Mouse (Mus musculus): ENCODE data around the gene Tcp10b.
"Not testable (repeated sequence)": the region's sequence is repeated elsewhere in the genome, so short reads cannot be mapped to it uniquely, and the experiment has no call there.

Gene Tcp10b

DNA sequence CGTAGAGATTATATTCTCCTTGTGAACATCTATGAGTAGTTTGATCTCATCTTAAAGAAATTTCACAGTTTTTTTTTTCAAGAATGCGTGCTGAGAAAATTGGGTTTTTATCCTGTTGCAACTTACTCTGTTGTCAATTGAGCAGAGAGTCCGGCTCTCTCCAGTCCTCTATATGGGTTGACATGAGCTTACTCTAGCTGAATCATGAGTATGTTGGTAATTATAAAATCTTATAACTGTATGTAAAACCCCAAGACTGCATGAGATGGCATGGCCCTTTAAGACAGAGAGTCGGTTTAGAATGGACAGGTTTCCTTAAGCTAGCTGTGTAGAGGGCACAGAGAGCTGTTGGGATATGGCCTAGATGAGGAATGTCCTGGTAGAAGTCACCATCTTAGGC is at the start of gene Tcp10b:
Gene Tcp10b (plus strand): TSS at position 301 of the 400 bp plus-strand sequence.
- DNase-seq, result not testable (repeated sequence)

DNA sequence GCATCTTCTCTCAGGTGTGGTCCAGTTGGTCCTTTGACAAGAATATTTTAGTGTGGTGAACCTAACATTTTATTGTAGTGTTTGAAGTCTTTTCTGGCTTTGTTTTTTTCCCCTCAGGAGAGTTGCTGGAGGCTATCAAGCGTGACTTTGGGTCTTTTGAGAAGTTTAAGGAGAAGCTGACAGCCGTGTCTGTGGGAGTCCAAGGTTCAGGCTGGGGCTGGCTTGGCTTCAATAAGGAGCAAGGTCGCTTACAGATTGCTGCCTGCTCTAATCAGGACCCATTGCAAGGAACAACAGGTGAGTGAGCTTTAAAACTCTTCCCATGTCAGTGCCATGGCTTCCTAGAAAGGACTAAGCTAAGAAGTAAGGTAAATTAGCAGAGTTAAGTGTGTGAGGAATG is 47.6 kb upstream of the Tcp10b start:
- DNase-seq, result no peak

GRCm38 (mm10) chr17:13036627-13037192 is 24.2 kb upstream of the Tcp10b start:
- DNase-seq, result not testable (repeated sequence)

GRCm38 (mm10) chr17:13043846-13044673 is 16.8 kb upstream of the Tcp10b start:
- peak; percentile 17 to 36 for DNase-seq

DNA sequence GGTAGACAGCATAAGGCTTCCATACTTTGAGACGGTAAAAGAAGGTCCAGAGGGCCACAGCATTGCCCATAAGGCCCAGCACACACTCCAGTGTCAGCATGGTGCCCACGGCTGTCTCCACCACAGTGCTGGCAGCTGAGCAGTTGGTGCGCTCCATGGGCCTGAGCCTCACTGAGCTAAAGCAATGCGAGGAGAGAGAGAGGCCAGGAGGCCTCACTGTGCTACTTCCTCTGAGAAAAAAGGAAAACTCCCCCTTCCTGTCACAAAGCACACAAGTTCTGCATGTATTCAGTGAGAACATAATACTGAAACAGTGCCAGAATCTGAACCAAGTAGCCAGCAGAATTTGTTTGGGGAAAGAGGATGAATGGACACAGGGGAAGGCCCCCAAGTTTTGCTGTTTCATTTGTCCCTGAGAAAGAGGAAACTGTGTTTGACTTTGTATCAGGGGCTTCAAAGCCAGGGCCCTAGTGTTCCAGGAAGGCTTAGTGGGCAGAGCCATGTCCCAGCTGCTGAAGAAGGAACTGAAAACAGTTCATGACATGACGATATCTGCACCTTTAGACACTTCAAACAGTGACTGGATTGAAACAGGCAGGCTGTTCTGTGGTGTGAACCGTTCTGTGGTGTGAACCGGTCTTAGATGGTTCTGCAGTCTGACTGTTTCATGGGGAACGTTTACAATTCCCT is 8.6 kb upstream of the Tcp10b start, which contains the start of gene Gpr31b:
Gene Gpr31b (minus strand): TSS at position 173 of the 690 bp plus-strand sequence.
- not testable (repeated sequence) for DNase-seq

DNA sequence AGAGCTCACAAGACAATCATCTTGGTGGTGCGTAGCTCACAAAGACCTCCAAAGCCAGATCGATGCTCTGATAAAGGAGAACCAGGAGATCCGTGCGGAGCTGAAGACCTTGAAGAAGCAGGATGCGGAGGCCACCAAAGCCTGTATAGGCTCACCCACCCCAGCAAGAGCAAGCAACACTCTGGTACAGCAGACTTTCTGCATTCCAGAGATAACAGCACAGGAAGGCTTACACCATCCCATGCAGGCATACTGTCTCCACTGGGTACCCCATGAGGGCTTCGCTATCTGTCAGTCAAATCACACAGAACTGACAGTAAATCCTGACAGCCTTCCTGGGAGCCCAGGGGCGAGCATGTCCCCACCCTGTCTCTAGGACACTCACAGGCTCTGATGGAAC is 2.0 kb downstream of the Tcp10b start:
- not testable (repeated sequence) for DNase-seq

GRCm38 (mm10) chr17:13067864-13068385 is 7.0 kb downstream of the Tcp10b start:
- DNase-seq, result not testable (repeated sequence)

DNA sequence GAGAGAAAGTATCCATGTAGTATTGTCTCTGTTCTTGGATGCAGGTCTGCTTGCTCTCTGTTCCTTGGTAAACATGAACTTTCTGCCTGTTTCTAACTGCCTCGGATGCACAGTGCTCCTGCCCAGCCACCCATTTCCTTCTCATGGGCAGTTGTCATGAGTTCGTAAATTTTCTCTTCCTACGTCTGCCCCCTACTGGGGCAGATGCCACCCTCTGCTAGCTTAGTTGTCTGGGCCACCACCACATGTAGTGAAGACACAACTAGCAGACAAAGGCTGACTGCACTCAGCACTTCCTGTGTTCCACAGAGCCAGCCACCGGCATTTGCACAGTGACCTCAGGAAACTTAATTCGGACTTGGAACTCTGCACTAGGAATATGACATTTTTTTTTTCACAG is 8.3 kb downstream of the Tcp10b start:
- DNase-seq, result not testable (repeated sequence)

DNA sequence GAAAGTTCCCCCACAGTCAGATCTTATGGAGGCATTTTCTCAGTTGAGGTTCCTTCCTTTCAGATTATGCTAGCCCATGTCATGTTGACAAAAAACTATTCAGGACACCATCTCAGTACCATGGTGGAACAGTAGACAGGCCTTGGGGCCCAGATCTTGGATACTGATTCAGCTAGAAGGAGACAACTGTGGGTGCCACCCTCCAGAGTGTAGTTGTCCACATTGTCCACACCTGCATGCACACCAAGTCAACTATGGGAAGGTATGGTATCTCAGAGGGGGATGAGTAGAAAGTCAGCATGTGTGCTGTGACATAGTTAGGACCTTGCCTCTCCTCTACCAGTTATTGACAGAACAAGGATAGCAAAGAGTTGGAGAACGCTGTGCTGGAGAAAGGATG is 30.6 kb downstream of the Tcp10b start:
- not testable (repeated sequence) for DNase-seq

GRCm38 (mm10) chr17:13092100-13092764 is 31.3 kb downstream of the Tcp10b start:
- not testable (repeated sequence) for DNase-seq

GRCm38 (mm10) chr17:13092960-13093359 is 32.1 kb downstream of the Tcp10b start:
- DNase-seq, result not testable (repeated sequence)

GRCm38 (mm10) chr17:13106563-13106962 is 45.7 kb downstream of the Tcp10b start:
- DNase-seq, result not testable (repeated sequence)

DNA sequence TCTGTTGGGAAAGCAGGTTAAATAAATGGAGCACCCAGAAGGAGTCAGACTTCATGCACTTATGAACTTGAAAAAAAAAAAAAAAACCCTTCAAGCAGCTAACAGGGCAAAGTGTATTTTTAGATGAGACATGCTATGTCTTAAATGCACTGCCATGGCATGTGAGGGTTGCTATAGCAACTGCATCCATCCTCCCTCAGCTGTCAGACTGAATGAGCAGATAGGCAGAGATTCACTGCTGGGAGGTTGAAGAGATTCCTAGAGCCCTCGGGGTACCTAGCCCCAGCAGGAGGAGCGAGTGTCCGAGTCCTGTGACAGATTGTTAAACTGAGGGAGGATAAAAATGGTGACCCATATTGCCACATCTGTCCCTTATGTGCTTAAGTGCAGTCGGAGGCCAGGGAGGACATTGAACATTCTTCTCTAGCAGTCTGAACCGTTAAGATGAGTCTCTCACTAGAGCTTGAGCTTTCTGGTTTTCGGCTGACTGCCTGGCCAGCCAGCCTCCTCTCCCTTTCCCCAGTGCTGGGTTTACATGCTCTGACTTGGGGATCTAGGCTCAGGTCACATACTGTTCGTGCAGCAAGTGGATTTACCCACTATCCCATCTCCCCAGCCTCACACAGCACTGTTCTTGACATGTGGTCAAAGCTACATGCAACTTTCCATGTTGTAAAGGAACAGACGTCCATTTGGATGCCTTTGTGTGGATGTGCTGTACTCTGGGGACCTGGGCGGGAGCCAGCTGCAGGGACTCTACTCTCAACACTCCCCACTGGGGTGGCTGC is 51.8 kb downstream of the Tcp10b start:
- not testable (repeated sequence) for DNase-seq

DNA sequence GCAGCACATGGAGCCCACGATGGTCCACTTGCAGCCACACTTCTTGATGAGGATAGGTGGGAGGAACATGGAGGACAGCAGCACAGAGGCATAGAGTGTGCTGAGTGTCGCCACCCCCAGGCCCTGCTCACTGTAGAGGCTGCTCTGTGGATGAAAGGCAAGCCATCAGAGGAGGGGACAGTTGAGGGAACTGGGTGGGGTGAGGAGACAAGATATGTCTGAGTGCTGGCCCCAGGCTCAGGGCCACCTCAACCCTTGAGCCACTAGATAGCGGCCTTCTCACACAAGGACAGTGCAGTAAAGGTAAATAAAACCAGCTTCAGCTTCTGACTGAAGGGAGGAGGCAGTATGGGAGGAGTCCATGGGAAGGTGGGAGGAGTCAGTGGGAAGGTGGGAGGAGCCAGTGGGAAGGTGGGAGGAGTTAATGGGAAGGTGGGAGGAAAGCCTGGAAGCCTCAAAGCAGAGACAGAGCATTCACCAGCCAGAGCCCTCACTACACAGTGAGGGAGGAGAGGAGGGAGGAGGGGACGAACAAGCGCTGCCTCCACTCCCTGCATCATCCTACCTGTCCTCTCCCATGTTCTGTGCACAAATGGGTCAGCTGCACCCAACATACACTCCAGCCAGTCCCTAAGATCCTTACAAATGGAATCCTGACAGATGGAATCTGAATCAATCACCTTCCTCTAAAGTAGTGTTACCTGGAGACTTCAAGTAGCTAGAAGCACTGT is 62.6 kb downstream of the Tcp10b start:
- not testable (repeated sequence) for DNase-seq

DNA sequence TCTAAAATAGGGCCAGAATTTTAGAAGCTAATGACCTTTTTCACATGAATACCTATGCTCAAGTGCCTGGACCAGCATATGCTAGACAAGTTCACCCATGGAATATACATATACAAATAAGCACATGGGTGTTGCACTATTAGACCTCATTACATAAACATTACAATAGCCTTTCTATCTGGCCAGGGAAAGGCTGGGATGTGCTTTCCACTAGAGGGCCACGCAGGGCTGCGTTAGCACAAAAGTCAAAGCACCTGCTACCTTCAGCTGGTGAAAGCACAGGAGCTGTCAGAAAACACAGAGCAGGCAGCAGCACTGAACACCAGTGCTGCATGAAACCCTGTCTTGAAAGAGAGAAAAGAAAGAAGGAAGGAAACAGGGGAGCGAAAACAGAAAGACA is 63.3 kb downstream of the Tcp10b start:
- not testable (repeated sequence) for DNase-seq

- not testable (repeated sequence) for DNase-seq
Observed at GRCm38 (mm10) chr17:13129324-13129723, 68.4 kb downstream of the Tcp10b start.

DNA sequence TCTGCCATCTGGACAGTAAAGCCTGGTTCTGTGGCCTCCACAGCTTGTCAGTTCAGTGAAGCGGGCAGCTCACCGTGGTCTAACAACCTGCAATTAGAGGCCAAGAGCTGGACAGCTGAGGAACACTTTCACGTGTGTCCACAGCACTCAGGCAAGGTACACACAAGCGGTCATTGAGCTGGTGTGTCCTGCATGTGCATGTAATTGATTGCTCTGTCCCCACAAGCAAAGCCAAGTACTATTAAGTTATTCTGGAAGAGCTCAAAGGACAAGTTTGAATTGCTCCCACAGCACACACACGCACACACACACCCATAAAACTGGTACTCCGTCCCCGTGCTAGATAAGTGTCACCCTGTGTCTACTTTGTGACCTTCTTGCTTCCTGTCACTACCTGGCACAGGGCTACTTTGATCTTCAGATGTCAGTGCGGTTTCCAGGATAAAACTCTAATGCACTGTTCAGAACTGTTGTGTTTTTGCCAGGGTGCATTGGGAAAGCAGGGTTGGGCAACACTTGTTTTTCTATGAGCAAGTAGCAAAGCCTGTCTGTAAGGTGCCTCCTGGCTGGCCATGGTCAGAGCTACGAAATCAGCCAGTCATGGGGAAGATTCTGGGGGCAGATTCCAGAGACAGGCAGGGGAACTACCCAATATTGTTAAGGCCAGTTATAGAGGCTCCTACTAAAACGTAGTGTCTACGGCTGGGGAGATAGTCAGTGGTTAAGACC is 69.0 kb downstream of the Tcp10b start:
- DNase-seq, result not testable (repeated sequence)

DNA sequence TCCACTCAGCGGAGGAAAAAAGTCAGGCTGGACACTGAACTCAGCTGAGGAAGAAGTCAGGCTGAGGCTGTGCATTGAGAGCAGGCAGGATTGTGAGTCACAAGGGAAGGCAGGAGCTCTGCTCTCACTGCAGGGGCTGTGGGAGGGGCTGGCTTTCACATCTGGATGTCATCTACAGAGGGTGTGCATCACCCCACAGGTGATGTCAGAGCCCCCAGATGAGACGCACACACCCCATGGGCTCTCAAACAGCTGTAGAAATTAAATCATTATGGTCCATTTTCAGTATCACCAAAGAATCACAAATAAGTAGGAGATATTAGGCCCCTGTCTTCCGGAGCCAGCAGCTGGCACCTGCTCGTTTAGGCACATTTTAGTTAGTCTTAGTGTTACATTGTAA is 70.8 kb downstream of the Tcp10b start, which contains the start of gene Unc93a:
Gene Unc93a (minus strand): TSS at position 101 of the 400 bp plus-strand sequence.
- DNase-seq, result not testable (repeated sequence)
